In genomic region chr16:7049162-7049971, GRCm38 (mm10) we compare ENCODE assay signal across 8 mouse cellular contexts.
DNase-seq lines count a peak whose midpoint lies in the region; ATAC-seq lines count a peak whose summit lies in the region.

No protein-coding gene starts in this region.

- no peak overlapping the region for H3K4me3 ChIP-seq in forebrain, embryonic 11.5 days (ENCODE audit: low read depth, low read length)
- 0 out of 2 replicates have a peak overlapping the region, but pooled peaks have one; percentile 10 for H3K4me3 ChIP-seq in hindbrain, embryonic 13.5 days
- H3K4me3 ChIP-seq in limb, embryonic 13.5 days, result peak overlapping the region; percentile 20

- peaks cover 15% of the 10 kb centered on the region for H3K4me1 ChIP-seq in forebrain, embryonic 11.5 days (replicated peaks; ENCODE audit: control insufficient read depth, insufficient read depth, low read length)
- H3K4me1 ChIP-seq in hindbrain, embryonic 13.5 days (replicated peaks), result peaks cover 76% of the 10 kb centered on the region
- peaks cover 19% of the 10 kb centered on the region for H3K4me1 ChIP-seq in limb, embryonic 13.5 days

- H3K27ac ChIP-seq in forebrain, embryonic 11.5 days (ENCODE audit: low read depth, low read length), result no peak overlapping the region
- peak overlapping the region; percentile 63 for H3K27ac ChIP-seq in hindbrain, embryonic 13.5 days
- H3K27ac ChIP-seq in limb, embryonic 13.5 days, result no peak overlapping the region

- H3K9me3 ChIP-seq in forebrain, embryonic 11.5 days (ENCODE audit: control insufficient read depth, low read length), result no peaks in the 10 kb centered on the region
- H3K9me3 ChIP-seq in hindbrain, embryonic 13.5 days, result no peaks in the 10 kb centered on the region
- no peaks in the 10 kb centered on the region for H3K9me3 ChIP-seq in limb, embryonic 13.5 days

- no peak overlapping the region for H3K9ac ChIP-seq in forebrain, embryonic 11.5 days (ENCODE audit: low read length)
- H3K9ac ChIP-seq in hindbrain, embryonic 13.5 days, result peak overlapping the region; percentile 53
- H3K9ac ChIP-seq in limb, embryonic 13.5 days, result peak overlapping the region; percentile 25; the same call in 1 of the 2 replicates

- peaks cover 10% of the 10 kb centered on the region; the same call in 1 of the 2 replicates for H3K27me3 ChIP-seq in forebrain, embryonic 11.5 days (ENCODE audit: control insufficient read depth, insufficient read depth, low read length)
- no peaks in the 10 kb centered on the region for H3K27me3 ChIP-seq in hindbrain, embryonic 13.5 days
- H3K27me3 ChIP-seq in limb, embryonic 13.5 days, result peaks cover 3% of the 10 kb centered on the region; the same call in 1 of the 2 replicates

- WGBS in forebrain, embryonic 11.5 days, result 4% methylated on average over 18 of the region's 18 CpGs
- WGBS in hindbrain, embryonic 13.5 days, result 4% methylated on average over 18 of the region's 18 CpGs
- WGBS in limb, embryonic 13.5 days, result 13% methylated on average over 18 of the region's 18 CpGs

- peak overlapping the region; percentile 31 for H3K4me2 ChIP-seq in forebrain, embryonic 11.5 days (ENCODE audit: low read depth, low read length, severe bottlenecking)
- H3K4me2 ChIP-seq in hindbrain, embryonic 13.5 days, result peak overlapping the region; percentile 44
- peak overlapping the region; percentile 50 for H3K4me2 ChIP-seq in limb, embryonic 13.5 days (replicated peaks)

- no peaks in the 10 kb centered on the region for H3K36me3 ChIP-seq in forebrain, embryonic 11.5 days (ENCODE audit: control insufficient read depth, insufficient read depth, low read length)
- no peaks in the 10 kb centered on the region for H3K36me3 ChIP-seq in hindbrain, embryonic 13.5 days
- H3K36me3 ChIP-seq in limb, embryonic 13.5 days, result no peaks in the 10 kb centered on the region

- 0 out of 2 replicates have a peak, but pooled peaks have one; percentile 21 for ATAC-seq in forebrain, embryonic 11.5 days (replicated peaks; ENCODE audit: low FRiP score)
- ATAC-seq in hindbrain, embryonic 13.5 days (ENCODE audit: low FRiP score), result no peak
- ATAC-seq in limb, embryonic 13.5 days (ENCODE audit: low FRiP score, low read depth), result 0 out of 2 replicates have a peak, but pooled peaks have one; percentile 43

- DNase-seq in left cerebral cortex, postnatal 10 days (ENCODE audit: extremely low spot score in 1 of 2, low spot score in 2 of 2), result peak; percentile 37 to 66
- no peak for DNase-seq in left cerebral cortex, adult 11 months (ENCODE audit: low spot score)
- peak; percentile 88 for DNase-seq in brain, adult 2 months (ENCODE audit: low read depth, low spot score)
- DNase-seq in forebrain, embryonic 11.5 days (ENCODE audit: low spot score), result peak; percentile 59
- peak; percentile 49 for DNase-seq in neural tube, embryonic 10.5 days (ENCODE audit: extremely low spot score, low spot score)
- no peak for DNase-seq in spleen, adult 12 weeks (ENCODE audit: low spot score)

- intact Hi-C loops in left cerebral cortex, postnatal 10 days (cut with DNase I), result no loop called here

Comparison
In these comparisons a context has a peak if more than half of its experiments do, and no peak if none do; other contexts are left out.
1. DNase-seq: peak in left cerebral cortex, postnatal 10 days (2 of 2), brain, adult 2 months (single experiment), forebrain, embryonic 11.5 days (single experiment) and neural tube, embryonic 10.5 days (single experiment); none in left cerebral cortex, adult 11 months (single experiment) and spleen, adult 12 weeks (single experiment).
2. Peak in every context shown above with its lines, with median percentiles within 50 percentile points of each other: H3K4me2 ChIP-seq.